Mouse (Mus musculus): ENCODE data around the gene Chd4. TPM values are rescaled to one million over a fixed set of nuclear protein-coding genes. Genes with fewer than 3 reads are reported as not detected.

The Chd4 gene
- polyA plus RNA-seq, 1 experiment from 2014 or later = 59.7 TPM

Small RNA genes lying within 50 kb of the gene (microRNA-seq; reads per million reads assigned to microRNA genes)
- gene Mir7045 = not detected

Other genes with a start within 250 kb of the Chd4 start
- gene P3h3, start 238.2 kb upstream of the Chd4 start, polyA plus RNA-seq (2015; fragmentation: Nextera tagmentation; extraction: Ambion mirVana) = 13.4 and 15.4 TPM in 2 replicates
- 36.6 and 40.0 TPM in 2 replicates for gene Gpr162, start 232.0 kb upstream of the Chd4 start, polyA plus RNA-seq (2015; fragmentation: Nextera tagmentation; extraction: Ambion mirVana)
- gene Cd4, start 207.8 kb upstream of the Chd4 start, polyA plus RNA-seq (2015; fragmentation: Nextera tagmentation; extraction: Ambion mirVana) = 0.11 TPM in 1 of 2 replicates, not detected in the other
- 2.5 and 3.9 TPM in 2 replicates for gene Lag3, start 184.3 kb upstream of the Chd4 start, polyA plus RNA-seq (2015; fragmentation: Nextera tagmentation; extraction: Ambion mirVana)
- 700 and 743 TPM in 2 replicates for gene Ptms, start 175.9 kb upstream of the Chd4 start, polyA plus RNA-seq (2015; fragmentation: Nextera tagmentation; extraction: Ambion mirVana)
- gene Mlf2, start 164.6 kb upstream of the Chd4 start, polyA plus RNA-seq (2015; fragmentation: Nextera tagmentation; extraction: Ambion mirVana) = 543 and 556 TPM in 2 replicates
- 87.6 and 94.0 TPM in 2 replicates for gene Cops7a, start 130.4 kb upstream of the Chd4 start, polyA plus RNA-seq (2015; fragmentation: Nextera tagmentation; extraction: Ambion mirVana)
- 69.1 and 87.1 TPM in 2 replicates for gene Pianp, start 99.3 kb upstream of the Chd4 start, polyA plus RNA-seq (2015; fragmentation: Nextera tagmentation; extraction: Ambion mirVana)
- 11.2 and 14.2 TPM in 2 replicates for gene Zfp384, start 86.8 kb upstream of the Chd4 start, polyA plus RNA-seq (2015; fragmentation: Nextera tagmentation; extraction: Ambion mirVana)
- gene Ing4, start 56.2 kb upstream of the Chd4 start, polyA plus RNA-seq (2015; fragmentation: Nextera tagmentation; extraction: Ambion mirVana) = 141 and 155 TPM in 2 replicates
- 18.0 and 18.3 TPM in 2 replicates for gene Acrbp, start 46.3 kb upstream of the Chd4 start, polyA plus RNA-seq (2015; fragmentation: Nextera tagmentation; extraction: Ambion mirVana)
- 0.45 and 0.60 TPM in 2 replicates for gene Lpar5, start 28.1 kb upstream of the Chd4 start, polyA plus RNA-seq (2015; fragmentation: Nextera tagmentation; extraction: Ambion mirVana)
- gene Nop2, start 35.9 kb downstream of the Chd4 start, polyA plus RNA-seq (2015; fragmentation: Nextera tagmentation; extraction: Ambion mirVana) = 49.2 and 49.3 TPM in 2 replicates
- gene Iffo1, start 49.3 kb downstream of the Chd4 start, polyA plus RNA-seq (2015; fragmentation: Nextera tagmentation; extraction: Ambion mirVana) = 21.1 and 21.2 TPM in 2 replicates
- 1,326 and 1,443 TPM in 2 replicates for gene Gapdh, start 70.5 kb downstream of the Chd4 start, polyA plus RNA-seq (2015; fragmentation: Nextera tagmentation; extraction: Ambion mirVana)
- gene Ncapd2, start 95.7 kb downstream of the Chd4 start, polyA plus RNA-seq (2015; fragmentation: Nextera tagmentation; extraction: Ambion mirVana) = 39.4 and 41.2 TPM in 2 replicates
- gene Mrpl51, start 95.8 kb downstream of the Chd4 start, polyA plus RNA-seq (2015; fragmentation: Nextera tagmentation; extraction: Ambion mirVana) = 132 TPM in 2 replicates
- 14.2 and 21.2 TPM in 2 replicates for gene Vamp1, start 119.6 kb downstream of the Chd4 start, polyA plus RNA-seq (2015; fragmentation: Nextera tagmentation; extraction: Ambion mirVana)
- gene Tapbpl, start 135.9 kb downstream of the Chd4 start, polyA plus RNA-seq (2015; fragmentation: Nextera tagmentation; extraction: Ambion mirVana) = 7.4 and 8.3 TPM in 2 replicates
- gene Cd27, start 141.0 kb downstream of the Chd4 start, polyA plus RNA-seq (2015; fragmentation: Nextera tagmentation; extraction: Ambion mirVana) = 1.1 and 2.0 TPM in 2 replicates
- gene Tuba3a, start 190.1 kb downstream of the Chd4 start, polyA plus RNA-seq (2015; fragmentation: Nextera tagmentation; extraction: Ambion mirVana) = not detected in 2 replicates
- gene Ltbr, start 217.9 kb downstream of the Chd4 start, polyA plus RNA-seq (2015; fragmentation: Nextera tagmentation; extraction: Ambion mirVana) = 12.8 and 16.0 TPM in 2 replicates
- 0.67 and 1.1 TPM in 2 replicates for gene Scnn1a, start 224.7 kb downstream of the Chd4 start, polyA plus RNA-seq (2015; fragmentation: Nextera tagmentation; extraction: Ambion mirVana)